Mouse (Mus musculus): ENCODE data around the gene Zfhx2. TPM values are rescaled to one million over a fixed set of nuclear protein-coding genes. Genes with fewer than 3 reads are reported as not detected.

The Zfhx2 gene
- total and polyA plus RNA-seq, 3 experiments = 0.07 to 0.59 (median 0.30) TPM

- H3K4me3 ChIP-seq (replicated peaks in 1 of 3; ENCODE audit: low read depth in 2 of 3, low read length in 2 of 3, poor library complexity in 1 of 3) = no peak overlapping the region
- no peaks in the 10 kb centered on the region for H3K36me3 ChIP-seq (replicated peaks in 1 of 2; ENCODE audit: control insufficient read depth in 1 of 2, insufficient read depth in 1 of 2, low read length in 1 of 2)
- dilution Hi-C loops (cut with MboI; ENCODE audit: extremely low pct_ligation_motif_present, extremely low pct_unique_long_range_greater_than_20kb, low sequenced_read_pairs) (no loop called here), in situ Hi-C loops (cut with MboI; ENCODE audit: low pct_ligation_motif_present, low pct_unique_long_range_greater_than_20kb, low sequenced_read_pairs) (no loop called here)
- no peak overlapping the region for H3K27ac ChIP-seq (ENCODE audit: insufficient read depth, low read depth)
- DNase-seq (ENCODE audit: extremely low read depth) = no peak
- no peaks in the 10 kb centered on the region for H3K9me3 ChIP-seq (replicated peaks; ENCODE audit: low read length)
- H3K27me3 ChIP-seq (replicated peaks) = peaks cover 33% of the 10 kb centered on the region
- H3K4me2 ChIP-seq (ENCODE audit: insufficient read depth, low read depth, poor library complexity, severe bottlenecking) = no peak overlapping the region
- TF ChIP-seq USF2 (conservative IDR thresholded peaks at IDR 0.05; ENCODE audit: low read depth, low read length) (no peak), ZNF384 (IDR thresholded peaks at IDR 0.05; ENCODE audit: low read depth, low read length) (no peak), JUN (IDR thresholded peaks at IDR 0.05; ENCODE audit: insufficient read depth, low read depth, low read length) (no peak), MXI1 (IDR thresholded peaks at IDR 0.05; ENCODE audit: low read depth, low read length) (no peak), IRF4 (IDR thresholded peaks at IDR 0.05; ENCODE audit: low read depth, low read length) (no peak), EP300 (IDR thresholded peaks at IDR 0.05; ENCODE audit: low read length) (no peak), HCFC1 (IDR thresholded peaks at IDR 0.05; ENCODE audit: low read depth, low read length) (no peak), ZKSCAN1 (IDR thresholded peaks at IDR 0.05; ENCODE audit: borderline replicate concordance, low read depth, low read length) (no peak), TCF12 (IDR thresholded peaks at IDR 0.05; ENCODE audit: low read depth, low read length) (no peak), CHD1 (IDR thresholded peaks at IDR 0.05; ENCODE audit: low read depth, low read length) (no peak), BHLHE40 (IDR thresholded peaks at IDR 0.05; ENCODE audit: low read depth, low read length) (no peak), ZMIZ1 (IDR thresholded peaks at IDR 0.05; ENCODE audit: low read depth, low read length) (no peak), MAX (IDR thresholded peaks at IDR 0.05; ENCODE audit: low read length) (no peak), PAX5 (IDR thresholded peaks at IDR 0.05; ENCODE audit: low read length) (no peak), SIN3A (IDR thresholded peaks at IDR 0.05; ENCODE audit: low read length) (no peak), SMC3 (IDR thresholded peaks at IDR 0.05; ENCODE audit: low read depth, low read length) (no peak)
- H3K9ac ChIP-seq (ENCODE audit: insufficient read depth, low read depth) = no peak overlapping the region
- peaks cover 5 to 16% of the 10 kb centered on the region in 2 experiments; a peak in 2 of 4 replicates for H3K4me1 ChIP-seq (ENCODE audit: control insufficient read depth in 1 of 2, insufficient read depth in 2 of 2)
- H3K79me2 ChIP-seq (replicated peaks; ENCODE audit: control insufficient read depth, extremely low read depth, insufficient read depth, poor library complexity, severe bottlenecking) = no peaks in the 10 kb centered on the region
Measured at GRCm38 (mm10) chr14:55059931-55060330, 32.2 kb downstream of the Zfhx2 start.

- in situ Hi-C loops (cut with MboI; ENCODE audit: low pct_ligation_motif_present, low pct_unique_long_range_greater_than_20kb, low sequenced_read_pairs) = no loop called here
- TF ChIP-seq SIN3A (IDR thresholded peaks at IDR 0.05; ENCODE audit: low read length) = no peak
- TF ChIP-seq IRF4 (IDR thresholded peaks at IDR 0.05; ENCODE audit: low read depth, low read length) = no peak
- TF ChIP-seq ELF1 (IDR thresholded peaks at IDR 0.05; ENCODE audit: low read depth, low read length) = no peak
- no peak for TF ChIP-seq CTCF (conservative IDR thresholded peaks at IDR 0.05 in 1 of 2, IDR thresholded peaks at IDR 0.05 in 1 of 2; ENCODE audit: low read depth in 2 of 2, low read length in 2 of 2)
- no peak for TF ChIP-seq CHD1 (IDR thresholded peaks at IDR 0.05; ENCODE audit: low read depth, low read length)
- TF ChIP-seq MYC (IDR thresholded peaks at IDR 0.05; ENCODE audit: low read depth, low read length) = no peak
- no peak for TF ChIP-seq MAZ (IDR thresholded peaks at IDR 0.05; ENCODE audit: low read depth, low read length)
- TF ChIP-seq USF2 (conservative IDR thresholded peaks at IDR 0.05; ENCODE audit: low read depth, low read length) = no peak
- no peak for TF ChIP-seq MAFK (IDR thresholded peaks at IDR 0.05; ENCODE audit: insufficient replicate concordance, low read length)
- no peak for TF ChIP-seq ZNF384 (IDR thresholded peaks at IDR 0.05; ENCODE audit: low read depth, low read length)
- no peak for TF ChIP-seq JUN (IDR thresholded peaks at IDR 0.05; ENCODE audit: insufficient read depth, low read depth, low read length)
- no peak for TF ChIP-seq PAX5 (IDR thresholded peaks at IDR 0.05; ENCODE audit: low read length)
- no peak for TF ChIP-seq POLR2AphosphoS2 (IDR thresholded peaks at IDR 0.05; ENCODE audit: low read depth, low read length)
- TF ChIP-seq NRF1 (IDR thresholded peaks at IDR 0.05; ENCODE audit: low read depth, low read length) = no peak
- TF ChIP-seq MEF2A (IDR thresholded peaks at IDR 0.05; ENCODE audit: borderline replicate concordance, low read depth, low read length) = no peak
- no peak for TF ChIP-seq UBTF (IDR thresholded peaks at IDR 0.05; ENCODE audit: low read depth, low read length)
- no peak for TF ChIP-seq BHLHE40 (IDR thresholded peaks at IDR 0.05; ENCODE audit: low read depth, low read length)
- no peak for TF ChIP-seq USF1 (IDR thresholded peaks at IDR 0.05; ENCODE audit: low read depth, low read length)
- TF ChIP-seq EP300 (IDR thresholded peaks at IDR 0.05; ENCODE audit: low read length) = no peak
- no peak for TF ChIP-seq RCOR1 (conservative IDR thresholded peaks at IDR 0.05; ENCODE audit: low read depth, low read length)
- H3K79me2 ChIP-seq (replicated peaks; ENCODE audit: control insufficient read depth, extremely low read depth, insufficient read depth, poor library complexity, severe bottlenecking) = no peaks in the 10 kb centered on the region
- H3K9ac ChIP-seq (ENCODE audit: insufficient read depth, low read depth) = no peak overlapping the region
- DNase-seq (ENCODE audit: extremely low read depth) = no peak
- no peaks in the 10 kb centered on the region for H3K9me3 ChIP-seq (replicated peaks; ENCODE audit: low read length)
- dilution Hi-C loops (cut with MboI; ENCODE audit: extremely low pct_ligation_motif_present, extremely low pct_unique_long_range_greater_than_20kb, low sequenced_read_pairs) = no loop called here
- no peak overlapping the region for H3K27ac ChIP-seq (ENCODE audit: insufficient read depth, low read depth)
- H3K36me3 ChIP-seq (replicated peaks in 1 of 2; ENCODE audit: control insufficient read depth in 1 of 2, insufficient read depth in 1 of 2, low read length in 1 of 2) = no peaks in the 10 kb centered on the region
- H3K4me1 ChIP-seq (ENCODE audit: control insufficient read depth in 1 of 2, insufficient read depth in 2 of 2) = peaks cover 5 to 13% of the 10 kb centered on the region in 2 experiments; a peak in 2 of 4 replicates
- no peak overlapping the region for H3K4me2 ChIP-seq (ENCODE audit: insufficient read depth, low read depth, poor library complexity, severe bottlenecking)
- H3K27me3 ChIP-seq (replicated peaks) = peaks cover 38% of the 10 kb centered on the region
- H3K4me3 ChIP-seq (replicated peaks in 1 of 3; ENCODE audit: low read depth in 2 of 3, low read length in 2 of 3, poor library complexity in 1 of 3) = no peak overlapping the region
Measured at GRCm38 (mm10) chr14:55059009-55059408, 33.1 kb downstream of the Zfhx2 start.
